Mouse (Mus musculus): Measurements from ENCODE around the gene Edem3. TPM values are rescaled to one million over a fixed set of nuclear protein-coding genes. Genes with fewer than 3 reads are reported as not detected.

Edem3 gene
- total and polyA plus RNA-seq, 2 experiments: 4.1 to 18.5 TPM

GRCm38 (mm10) chr1:151807286-151807685 is 52.1 kb downstream of the Edem3 start:
- H3K79me2 ChIP-seq (ENCODE audit: control insufficient read depth, insufficient read depth, low read length): no peaks in the 10 kb centered on the region
- no peak overlapping the region for H3K27ac ChIP-seq (replicated peaks; ENCODE audit: insufficient read depth, low read depth, low read length)
- no peak overlapping the region for H3K9ac ChIP-seq (ENCODE audit: low read depth, low read length)
- WGBS: 91% methylated on average over 5 of the region's 5 CpGs
- H3K27me3 ChIP-seq (ENCODE audit: control insufficient read depth, insufficient read depth, low read length): no peaks in the 10 kb centered on the region
- peaks cover 62% of the 10 kb centered on the region for H3K36me3 ChIP-seq (ENCODE audit: control insufficient read depth, insufficient read depth, low read length)
- TF ChIP-seq CTCF (IDR thresholded peaks at IDR 0.05; ENCODE audit: low read depth, low read length) (no peak), POLR2A (IDR thresholded peaks at IDR 0.05; ENCODE audit: extremely low read depth, insufficient read depth, low read length) (no peak)
- H3K4me3 ChIP-seq (ENCODE audit: insufficient read depth, low read depth, low read length): no peak overlapping the region
- no peaks in the 10 kb centered on the region for H3K4me1 ChIP-seq (ENCODE audit: control insufficient read depth, insufficient read depth, low read length)
- no peak for DNase-seq (ENCODE audit: extremely low read depth, low read depth, low spot score)

- Histone ChIP-seq H3K27ac (replicated peaks; ENCODE audit: insufficient read depth, low read depth, low read length) (no peak overlapping the region), H3K36me3 (ENCODE audit: control insufficient read depth, insufficient read depth, low read length) (peaks cover 56% of the 10 kb centered on the region), H3K4me1 (ENCODE audit: control insufficient read depth, insufficient read depth, low read length) (no peaks in the 10 kb centered on the region), H3K9ac (ENCODE audit: low read depth, low read length) (0 out of 2 replicates have a peak overlapping the region, but pooled peaks have one; percentile 8), H3K4me3 (ENCODE audit: insufficient read depth, low read depth, low read length) (no peak overlapping the region), H3K79me2 (ENCODE audit: control insufficient read depth, insufficient read depth, low read length) (no peaks in the 10 kb centered on the region), H3K27me3 (ENCODE audit: control insufficient read depth, insufficient read depth, low read length) (no peaks in the 10 kb centered on the region)
- TF ChIP-seq POLR2A (IDR thresholded peaks at IDR 0.05; ENCODE audit: extremely low read depth, insufficient read depth, low read length) (no peak), CTCF (IDR thresholded peaks at IDR 0.05; ENCODE audit: low read depth, low read length) (no peak)
- no peak for DNase-seq (ENCODE audit: extremely low read depth, low read depth, low spot score)
- WGBS: 91% methylated on average over 7 of the region's 7 CpGs
Measured at GRCm38 (mm10) chr1:151810628-151811421, 55.7 kb downstream of the Edem3 start.

DNA sequence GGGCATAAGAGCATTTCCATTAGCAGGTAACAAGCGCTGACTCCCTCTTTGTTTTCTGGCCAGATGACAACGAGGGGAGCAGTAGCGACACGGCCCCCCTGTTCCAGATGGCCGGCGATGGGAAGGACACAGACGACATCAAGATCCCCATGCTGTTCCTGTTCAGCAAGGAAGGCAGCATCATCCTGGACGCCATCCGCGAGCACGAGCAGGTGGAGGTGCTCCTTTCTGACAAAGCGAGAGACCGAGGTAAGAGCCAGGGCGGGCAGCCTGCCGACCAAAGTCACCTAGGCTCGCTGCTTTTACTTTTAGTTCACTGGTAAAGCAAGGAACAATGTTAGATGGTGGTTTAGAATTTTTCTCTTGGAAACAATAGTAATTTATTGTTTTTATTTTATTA is 56.3 kb downstream of the Edem3 start:
- WGBS: 97% methylated on average over 16 of the region's 16 CpGs
- Histone ChIP-seq H3K9ac (ENCODE audit: low read depth, low read length) (no peak overlapping the region), H3K4me1 (ENCODE audit: control insufficient read depth, insufficient read depth, low read length) (no peaks in the 10 kb centered on the region), H3K79me2 (ENCODE audit: control insufficient read depth, insufficient read depth, low read length) (no peaks in the 10 kb centered on the region), H3K36me3 (ENCODE audit: control insufficient read depth, insufficient read depth, low read length) (peaks cover 55% of the 10 kb centered on the region), H3K27ac (replicated peaks; ENCODE audit: insufficient read depth, low read depth, low read length) (no peak overlapping the region), H3K4me3 (ENCODE audit: insufficient read depth, low read depth, low read length) (no peak overlapping the region), H3K27me3 (ENCODE audit: control insufficient read depth, insufficient read depth, low read length) (no peaks in the 10 kb centered on the region)
- DNase-seq (ENCODE audit: extremely low read depth, low read depth, low spot score): no peak
- TF ChIP-seq POLR2A (IDR thresholded peaks at IDR 0.05; ENCODE audit: extremely low read depth, insufficient read depth, low read length) (no peak), CTCF (IDR thresholded peaks at IDR 0.05; ENCODE audit: low read depth, low read length) (no peak)

GRCm38 (mm10) chr1:151812004-151812712 is 57.0 kb downstream of the Edem3 start:
- peaks cover 52% of the 10 kb centered on the region for H3K36me3 ChIP-seq (ENCODE audit: control insufficient read depth, insufficient read depth, low read length)
- 97% methylated on average over 13 of the region's 13 CpGs for WGBS
- no peak overlapping the region for H3K9ac ChIP-seq (ENCODE audit: low read depth, low read length)
- H3K27me3 ChIP-seq (ENCODE audit: control insufficient read depth, insufficient read depth, low read length): no peaks in the 10 kb centered on the region
- no peak overlapping the region for H3K4me3 ChIP-seq (ENCODE audit: insufficient read depth, low read depth, low read length)
- DNase-seq (ENCODE audit: extremely low read depth, low read depth, low spot score): no peak
- no peak for TF ChIP-seq POLR2A (IDR thresholded peaks at IDR 0.05; ENCODE audit: extremely low read depth, insufficient read depth, low read length)
- no peak for TF ChIP-seq CTCF (IDR thresholded peaks at IDR 0.05; ENCODE audit: low read depth, low read length)
- no peaks in the 10 kb centered on the region for H3K4me1 ChIP-seq (ENCODE audit: control insufficient read depth, insufficient read depth, low read length)
- no peak overlapping the region for H3K27ac ChIP-seq (replicated peaks; ENCODE audit: insufficient read depth, low read depth, low read length)
- no peaks in the 10 kb centered on the region for H3K79me2 ChIP-seq (ENCODE audit: control insufficient read depth, insufficient read depth, low read length)

- no peaks in the 10 kb centered on the region for H3K27me3 ChIP-seq (ENCODE audit: control insufficient read depth, insufficient read depth, low read length)
- TF ChIP-seq CTCF (IDR thresholded peaks at IDR 0.05; ENCODE audit: low read depth, low read length) (no peak), POLR2A (IDR thresholded peaks at IDR 0.05; ENCODE audit: extremely low read depth, insufficient read depth, low read length) (no peak)
- DNase-seq (ENCODE audit: extremely low read depth, low read depth, low spot score): no peak
- no peaks in the 10 kb centered on the region for H3K4me1 ChIP-seq (ENCODE audit: control insufficient read depth, insufficient read depth, low read length)
- H3K36me3 ChIP-seq (ENCODE audit: control insufficient read depth, insufficient read depth, low read length): peaks cover 51% of the 10 kb centered on the region
- no peak overlapping the region for H3K27ac ChIP-seq (replicated peaks; ENCODE audit: insufficient read depth, low read depth, low read length)
- H3K4me3 ChIP-seq (ENCODE audit: insufficient read depth, low read depth, low read length): no peak overlapping the region
- no peaks in the 10 kb centered on the region for H3K79me2 ChIP-seq (ENCODE audit: control insufficient read depth, insufficient read depth, low read length)
- no peak overlapping the region for H3K9ac ChIP-seq (ENCODE audit: low read depth, low read length)
- WGBS: 96% methylated on average over 3 of the region's 3 CpGs
Measured at GRCm38 (mm10) chr1:151816051-151816450, 60.9 kb downstream of the Edem3 start.
